10 mouse cellular contexts compared by ENCODE assay signal in genomic region chr4:64200151-64200807, GRCm38 (mm10).
DNase-seq lines count a peak whose midpoint lies in the region; ATAC-seq lines count a peak whose summit lies in the region.
"Had no signal": no experiment of that assay in that cellular context is flagged by ENCODE, and none has a peak within 500 bp of the region (broad histone marks: within the 10 kb centered on the region; RNA-seq: fewer than 3 reads in every experiment).

No protein-coding gene starts in this region.

- DNase-seq in heart, adult 9 months (ENCODE audit: low spot score in 2 of 2) = peak; percentile 2 to 3
- DNase-seq in heart, embryonic 10.5 days (ENCODE audit: low spot score) = no peak
- peak; percentile 27 for DNase-seq in 3T3-L1 (ENCODE audit: low read depth, low spot score)
- DNase-seq in cerebellum, adult 9-10 months = peak; percentile 95

- H3K27ac ChIP-seq in heart, embryonic 10.5 days = no peak overlapping the region
- 0 out of 2 replicates have a peak overlapping the region, but pooled peaks have one; percentile 34 for H3K27ac ChIP-seq in hindbrain, embryonic 16.5 days (ENCODE audit: low read depth, low read length)
- H3K27ac ChIP-seq in midbrain, embryonic 15.5 days = no peak overlapping the region
- H3K27ac ChIP-seq: stomach, embryonic 15.5 days had no signal

- H3K27me3 ChIP-seq in heart, embryonic 10.5 days (ENCODE audit: insufficient read depth, poor library complexity, severe bottlenecking) = no peaks in the 10 kb centered on the region
- H3K27me3 ChIP-seq in hindbrain, embryonic 16.5 days (replicated peaks; ENCODE audit: control insufficient read depth, insufficient read depth, low read length) = no peaks in the 10 kb centered on the region
- no peaks in the 10 kb centered on the region for H3K27me3 ChIP-seq in midbrain, embryonic 15.5 days (replicated peaks)
- H3K27me3 ChIP-seq: stomach, embryonic 15.5 days had no signal

- no peak overlapping the region for H3K4me2 ChIP-seq in hindbrain, embryonic 16.5 days (ENCODE audit: low read length)
- no peak overlapping the region for H3K4me2 ChIP-seq in midbrain, embryonic 15.5 days
- H3K4me2 ChIP-seq: stomach, embryonic 15.5 days had no signal

- ATAC-seq in hindbrain, embryonic 16.5 days = peak; percentile 90
- peak; percentile 75 for ATAC-seq in midbrain, embryonic 15.5 days (replicated peaks)
- ATAC-seq in erythroblast, adult 5-6 weeks (replicated peaks; ENCODE audit: low FRiP score, poor library complexity, severe bottlenecking) = no peak
- ATAC-seq in megakaryocyte progenitor cell, adult 5-6 weeks (replicated peaks; ENCODE audit: poor library complexity) = no peak

- no peaks in the 10 kb centered on the region for H3K36me3 ChIP-seq in heart, embryonic 10.5 days
- no peaks in the 10 kb centered on the region for H3K36me3 ChIP-seq in hindbrain, embryonic 16.5 days (ENCODE audit: control insufficient read depth, insufficient read depth, low read length)
- H3K36me3 ChIP-seq in midbrain, embryonic 15.5 days (replicated peaks) = no peaks in the 10 kb centered on the region
- H3K36me3 ChIP-seq: G1E; stomach, embryonic 15.5 days had no signal

- H3K9ac ChIP-seq in hindbrain, embryonic 16.5 days (ENCODE audit: low read depth, low read length) = no peak overlapping the region
- H3K9ac ChIP-seq in midbrain, embryonic 15.5 days = no peak overlapping the region
- H3K9ac ChIP-seq: stomach, embryonic 15.5 days had no signal

- no peak overlapping the region for H3K4me3 ChIP-seq in heart, embryonic 10.5 days
- H3K4me3 ChIP-seq in hindbrain, embryonic 16.5 days (ENCODE audit: low read length) = no peak overlapping the region
- no peak overlapping the region for H3K4me3 ChIP-seq in midbrain, embryonic 15.5 days
- H3K4me3 ChIP-seq: stomach, embryonic 15.5 days had no signal

- 68% methylated on average over 3 of the region's 3 CpGs for WGBS in heart, embryonic 10.5 days
- WGBS in hindbrain, embryonic 16.5 days = 34% methylated on average over 3 of the region's 3 CpGs
- WGBS in midbrain, embryonic 15.5 days = 54% methylated on average over 3 of the region's 3 CpGs

- H3K9me3 ChIP-seq in heart, embryonic 10.5 days = no peaks in the 10 kb centered on the region
- no peaks in the 10 kb centered on the region for H3K9me3 ChIP-seq in hindbrain, embryonic 16.5 days (ENCODE audit: control insufficient read depth, low read length)
- no peaks in the 10 kb centered on the region for H3K9me3 ChIP-seq in midbrain, embryonic 15.5 days
- H3K9me3 ChIP-seq: stomach, embryonic 15.5 days had no signal

- H3K4me1 ChIP-seq in heart, embryonic 10.5 days = no peaks in the 10 kb centered on the region
- no peaks in the 10 kb centered on the region; the same call in 1 of the 2 replicates for H3K4me1 ChIP-seq in hindbrain, embryonic 16.5 days (ENCODE audit: control insufficient read depth, insufficient read depth, low read depth, low read length)
- H3K4me1 ChIP-seq in midbrain, embryonic 15.5 days = no peaks in the 10 kb centered on the region; the same call in 1 of the 2 replicates
- H3K4me1 ChIP-seq: stomach, embryonic 15.5 days had no signal

Comparison
In these comparisons a context has a peak if more than half of its experiments do, and no peak if none do; other contexts are left out.
1. ATAC-seq: peak in hindbrain, embryonic 16.5 days (single experiment) and midbrain, embryonic 15.5 days (single experiment); none in erythroblast, adult 5-6 weeks (single experiment) and megakaryocyte progenitor cell, adult 5-6 weeks (single experiment).